Mouse (Mus musculus) liver, embryonic 14.5 days (tissue): ENCODE data around the gene Armc10.

Source experiments
- CTCF ChIP-seq: IDR thresholded peaks from 2 replicates; pipeline ENCODE4 v1.5.1; 2016; ENCODE audit warnings: antibody characterized with exemption, low read depth, control low read depth
- EP300 ChIP-seq: IDR thresholded peaks from 2 replicates; pipeline ENCODE4 v1.6.1; 2016; ENCODE audit warnings: antibody characterized with exemption, low read depth

DNA sequence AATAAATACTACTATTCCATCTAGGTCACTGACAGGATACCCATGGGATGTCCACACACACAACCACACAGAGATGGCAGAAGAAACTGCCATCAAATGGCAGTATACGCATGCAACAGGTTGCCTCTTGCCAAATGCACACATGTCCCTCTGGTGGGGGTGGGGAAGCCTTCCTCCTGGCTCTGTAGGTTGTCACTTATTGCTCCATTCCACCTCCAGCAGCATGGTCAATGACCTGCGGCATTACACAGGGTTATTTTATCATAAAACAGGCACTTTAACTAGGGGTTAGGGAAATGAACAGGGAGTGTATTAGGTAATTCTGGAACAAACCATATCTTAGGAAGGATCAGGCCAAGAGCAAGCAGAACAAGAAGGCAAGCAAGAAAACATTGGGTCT is 23.7 kb downstream of the Armc10 start:
- TF ChIP-seq EP300: no peak
- TF ChIP-seq CTCF: no peak
